Mouse (Mus musculus) kidney, postnatal 10 days (tissue): ENCODE measurements around the gene Olfr630.
A peak's percentile ranks its signal among the peaks of the same experiment; 100 is the strongest.
"Not testable (repeated sequence)": the region's sequence is repeated elsewhere in the genome, so short reads cannot be mapped to it uniquely, and the experiment has no call there.

Source experiments
- DNase-seq: peaks from one replicate; pipeline ENCODE4 v3.0.0; 2021; ENCODE audit warnings: mixed read lengths

Gene Olfr630

GRCm38 (mm10) chr7:103757233-103757632 lies at the start of gene Olfr630:
Olfr630 (minus strand) TSS chr7:103757333.
- DNase-seq, result no peak

GRCm38 (mm10) chr7:103806856-103807255 lies 49.7 kb upstream of the Olfr630 start:
- peak; percentile 5 for DNase-seq

- no peak for DNase-seq
Observed at GRCm38 (mm10) chr7:103792669-103793388, 35.7 kb upstream of the Olfr630 start.

- no peak for DNase-seq
Observed at GRCm38 (mm10) chr7:103791721-103792120, 34.6 kb upstream of the Olfr630 start, which contains the start of gene Olfr67. Olfr67 (minus strand) TSS chr7:103791821.

- no peak for DNase-seq
Observed at GRCm38 (mm10) chr7:103779598-103779997, 22.5 kb upstream of the Olfr630 start, which contains the start of gene Olfr68. Olfr68 (minus strand) TSS chr7:103779698.

GRCm38 (mm10) chr7:103777652-103778051 lies 20.5 kb upstream of the Olfr630 start:
- not testable (repeated sequence) for DNase-seq

- DNase-seq, result no peak
Observed at GRCm38 (mm10) chr7:103771494-103771893, 14.4 kb upstream of the Olfr630 start, which contains the start of gene Olfr69. Olfr69 (minus strand) TSS chr7:103771594.

- not testable (repeated sequence) for DNase-seq
Observed at GRCm38 (mm10) chr7:103767687-103768086, 10.6 kb upstream of the Olfr630 start.

GRCm38 (mm10) chr7:103762212-103762611 lies 5.1 kb upstream of the Olfr630 start:
- not testable (repeated sequence) for DNase-seq

GRCm38 (mm10) chr7:103744843-103745242 lies 12.3 kb downstream of the Olfr630 start, which contains the start of gene Olfr629:
Olfr629 (minus strand) TSS chr7:103744943.
- no peak for DNase-seq

GRCm38 (mm10) chr7:103730074-103730473 lies 27.1 kb downstream of the Olfr630 start, which contains the start of gene Olfr628:
Olfr628 (plus strand) TSS chr7:103730374.
- no peak for DNase-seq

GRCm38 (mm10) chr7:103716398-103716797 lies 40.7 kb downstream of the Olfr630 start:
- DNase-seq, result not testable (repeated sequence)

- DNase-seq, result no peak
Observed at GRCm38 (mm10) chr7:103714371-103714770, 42.8 kb downstream of the Olfr630 start, which contains the start of gene Olfr243. Olfr243 (plus strand) TSS chr7:103714671.

GRCm38 (mm10) chr7:103712024-103712423 lies 45.1 kb downstream of the Olfr630 start:
- no peak for DNase-seq
